Mouse (Mus musculus): Measurements from ENCODE around the gene Zfp51. TPM values are rescaled to one million over a fixed set of nuclear protein-coding genes. Genes with fewer than 3 reads are reported as not detected.
"Not testable (repeated sequence)": the region's sequence is repeated elsewhere in the genome, so short reads cannot be mapped to it uniquely, and the experiment has no call there.

Gene Zfp51
- 15.3 and 16.0 TPM in 2 replicates for polyA plus RNA-seq (2016; fragmentation: Nextera tagmentation; extraction: Ambion mirVana)

DNA sequence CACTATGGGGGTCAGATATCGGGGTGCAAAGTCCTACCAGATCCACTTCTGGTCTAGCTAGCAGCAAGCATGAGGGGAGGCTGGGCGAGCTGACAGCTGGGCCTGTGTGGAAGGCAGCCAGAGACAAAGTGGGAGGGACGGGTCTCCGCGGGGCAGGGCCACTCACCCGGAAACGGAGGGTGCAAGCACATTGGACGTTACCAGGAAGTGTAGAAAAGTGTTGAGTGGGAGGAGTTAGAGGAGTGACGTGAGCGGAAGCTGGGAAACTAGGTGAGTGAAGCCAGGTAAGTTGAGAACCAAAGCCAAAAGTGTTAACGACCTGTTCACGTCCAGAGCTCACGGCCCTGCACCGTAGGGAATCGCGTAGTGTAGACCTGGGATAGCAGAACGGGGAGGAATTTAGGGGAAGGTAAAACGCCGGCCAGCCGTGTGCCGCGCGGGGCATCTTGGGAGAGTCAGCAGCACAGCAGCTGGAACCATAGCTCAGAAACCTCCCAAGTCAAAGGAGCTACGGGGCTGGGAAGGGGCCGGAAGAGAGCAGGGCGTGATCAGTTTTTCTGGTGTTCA is at the start of gene Zfp51:
Zfp51 (plus strand) TSS at position 237 of the 567 bp plus-strand sequence.
- peak within 1 kb of the TSS; percentile 30; the same call in 1 of the 2 replicates for H3K9ac ChIP-seq
- no peaks in the 10 kb centered on the region for H3K36me3 ChIP-seq
- no peaks in the 10 kb centered on the region for H3K9me3 ChIP-seq
- H3K4me1 ChIP-seq: peaks cover 6% of the 10 kb centered on the region; the same call in 1 of the 2 replicates
- H3K4me2 ChIP-seq (replicated peaks): peak within 1 kb of the TSS; percentile 57
- ATAC-seq (ENCODE audit: insufficient number of reproducible peaks, insufficient read depth, low FRiP score, low TSS enrichment): peak; percentile 100
- no peaks in the 10 kb centered on the region for H3K27me3 ChIP-seq
- peak within 1 kb of the TSS; percentile 81 for H3K27ac ChIP-seq
- WGBS: under 1% methylated on average over 26 of the region's 26 CpGs
- H3K4me3 ChIP-seq: peak within 1 kb of the TSS; percentile 55

DNA sequence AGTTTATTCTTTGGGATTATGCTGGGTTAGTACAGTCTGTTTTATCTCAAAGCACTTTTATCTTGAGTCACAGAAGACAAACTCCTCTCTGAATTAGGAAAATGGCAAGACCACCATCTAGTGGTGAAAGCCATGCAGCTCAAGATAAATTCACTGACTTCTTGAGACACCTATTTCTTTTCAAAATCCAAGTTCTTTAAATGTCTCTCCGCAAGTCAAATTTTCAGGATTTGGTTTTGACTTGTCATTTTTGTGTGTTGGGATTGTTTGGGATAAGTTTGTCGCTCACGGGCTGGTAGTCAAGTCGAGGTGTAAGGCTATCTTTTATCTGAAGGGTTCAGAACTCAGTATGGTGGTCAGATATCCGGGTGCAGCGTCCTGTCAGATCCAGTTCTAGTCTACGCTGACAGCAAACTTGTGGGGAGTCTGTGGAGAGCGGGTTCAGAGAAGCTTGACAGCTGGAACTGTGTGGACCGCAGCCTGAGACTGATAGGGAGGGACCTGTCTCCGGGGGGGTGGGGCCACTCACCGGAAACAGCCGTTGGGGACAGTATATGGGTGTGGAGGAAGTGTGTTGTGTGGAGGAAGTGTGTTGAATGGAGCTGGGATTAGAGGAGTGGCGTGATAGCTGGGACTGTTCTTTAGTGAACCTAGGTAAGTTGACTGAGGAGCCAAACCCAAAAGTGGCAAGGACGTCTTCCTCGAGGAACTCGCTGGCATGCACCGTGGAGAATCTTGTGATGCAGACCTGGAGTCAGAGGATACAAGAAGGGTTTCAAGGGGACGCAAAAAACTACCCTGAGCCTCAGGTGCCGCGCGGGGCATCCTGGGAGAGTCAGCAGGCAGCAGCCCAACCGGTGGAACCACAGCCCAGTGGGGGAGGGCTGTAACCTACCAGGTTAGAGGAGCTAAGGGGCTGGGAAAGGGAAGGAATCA is 27.2 kb upstream of the Zfp51 start, which contains the start of gene Zfp54:
Zfp54 (plus strand) TSS at position 564 of the 936 bp plus-strand sequence.
- H3K9ac ChIP-seq: peak within 1 kb of the TSS; percentile 36; the same call in 1 of the 2 replicates
- WGBS: under 1% methylated on average over 22 of the region's 22 CpGs
- H3K36me3 ChIP-seq: no peaks in the 10 kb centered on the region
- no peaks in the 10 kb centered on the region for H3K27me3 ChIP-seq
- H3K4me2 ChIP-seq (replicated peaks): peak within 1 kb of the TSS; percentile 88
- peak within 1 kb of the TSS; percentile 47 for H3K4me3 ChIP-seq
- H3K9me3 ChIP-seq: no peaks in the 10 kb centered on the region
- ATAC-seq (ENCODE audit: insufficient number of reproducible peaks, insufficient read depth, low FRiP score, low TSS enrichment): peak; percentile 99
- H3K4me1 ChIP-seq: no peaks in the 10 kb centered on the region
- H3K27ac ChIP-seq: peak within 1 kb of the TSS; percentile 36; the same call in 1 of the 2 replicates

GRCm38 (mm10) chr17:21438806-21439400 is 11.3 kb upstream of the Zfp51 start:
- H3K27ac ChIP-seq; H3K4me2 ChIP-seq (replicated peaks); H3K9ac ChIP-seq; H3K27me3 ChIP-seq; H3K36me3 ChIP-seq; H3K4me1 ChIP-seq; ATAC-seq (ENCODE audit: insufficient number of reproducible peaks, insufficient read depth, low FRiP score, low TSS enrichment); H3K9me3 ChIP-seq; H3K4me3 ChIP-seq: not testable (repeated sequence)
- 82% methylated on average over 9 of the region's 9 CpGs for WGBS

DNA sequence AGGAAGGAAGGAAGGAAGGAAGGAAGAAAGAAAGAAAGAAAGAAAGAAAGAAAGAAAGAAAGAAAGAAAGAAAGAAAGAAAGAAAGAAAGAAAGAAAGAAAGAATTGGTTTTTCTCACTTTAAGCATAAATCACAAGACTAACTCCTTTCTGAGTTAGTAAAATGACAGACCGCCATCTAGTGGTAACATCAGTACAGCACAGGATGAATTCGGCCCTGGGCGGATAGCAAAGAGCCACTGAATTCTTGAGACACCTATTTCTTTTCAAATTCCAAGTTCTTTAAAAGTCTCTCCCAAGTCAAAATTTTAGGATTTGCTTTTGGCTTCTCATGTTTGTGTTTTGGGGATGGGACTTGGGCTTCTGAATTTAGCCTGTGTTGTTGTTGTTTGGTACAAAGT is 505 bp upstream of the Zfp51 start:
- 0% methylated on average over 3 of the region's 3 CpGs for WGBS
- no peaks in the 10 kb centered on the region for H3K36me3 ChIP-seq
- no peaks in the 10 kb centered on the region for H3K27me3 ChIP-seq
- ATAC-seq (ENCODE audit: insufficient number of reproducible peaks, insufficient read depth, low FRiP score, low TSS enrichment): peak; percentile 70; the same call in 1 of the 2 replicates
- H3K4me1 ChIP-seq: peaks cover 6% of the 10 kb centered on the region; the same call in 1 of the 2 replicates
- 0 out of 2 replicates have a peak overlapping the region, but pooled peaks have one; percentile 30 for H3K9ac ChIP-seq
- peak overlapping the region; percentile 57 for H3K4me2 ChIP-seq (replicated peaks)
- H3K27ac ChIP-seq: peak overlapping the region; percentile 81
- H3K9me3 ChIP-seq: no peaks in the 10 kb centered on the region
- H3K4me3 ChIP-seq: peak overlapping the region; percentile 55

- no peak for ATAC-seq (ENCODE audit: insufficient number of reproducible peaks, insufficient read depth, low FRiP score, low TSS enrichment)
- Histone ChIP-seq H3K4me2 (replicated peaks) (no peak overlapping the region), H3K9me3 (no peaks in the 10 kb centered on the region), H3K4me3 (no peak overlapping the region), H3K36me3 (peaks cover 32% of the 10 kb centered on the region), H3K4me1 (no peaks in the 10 kb centered on the region), H3K27ac (no peak overlapping the region), H3K9ac (no peak overlapping the region), H3K27me3 (no peaks in the 10 kb centered on the region)
- 91% methylated on average over 5 of the region's 5 CpGs for WGBS
Observed at GRCm38 (mm10) chr17:21463550-21463949, 13.4 kb downstream of the Zfp51 start.

DNA sequence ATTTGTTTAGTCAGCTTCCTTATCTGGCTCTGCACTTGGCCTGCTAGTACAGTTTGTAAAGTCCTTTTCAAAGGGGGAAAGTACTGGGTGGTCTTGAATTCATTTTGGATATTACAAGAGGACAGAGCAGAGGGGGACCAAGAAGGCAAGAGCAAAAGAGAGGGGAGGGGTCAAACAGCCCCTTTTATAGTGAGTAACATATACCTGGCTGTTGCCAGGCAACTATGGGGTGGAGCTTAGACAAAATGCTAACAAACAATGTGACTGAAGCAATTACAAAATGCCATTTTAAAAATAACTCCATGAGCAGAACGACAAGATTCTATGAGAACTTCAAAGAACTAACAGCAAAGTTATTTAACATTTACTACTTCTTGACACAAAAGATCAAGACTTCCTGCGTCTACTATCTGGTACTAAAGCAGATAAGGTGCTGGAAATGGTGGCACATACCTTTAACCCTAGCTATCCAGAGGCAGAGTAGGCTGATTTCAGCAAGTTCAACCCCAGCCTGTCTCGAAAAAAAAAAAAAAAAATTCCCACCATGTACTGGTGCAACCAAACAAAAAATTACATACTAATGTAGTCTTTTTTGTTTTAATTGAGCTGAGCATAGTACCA is 22.0 kb downstream of the Zfp51 start:
- WGBS: 69% methylated on average over 3 of the region's 3 CpGs
- ATAC-seq (ENCODE audit: insufficient number of reproducible peaks, insufficient read depth, low FRiP score, low TSS enrichment): no peak
- H3K4me1 ChIP-seq: peaks cover 12% of the 10 kb centered on the region; the same call in 1 of the 2 replicates
- no peaks in the 10 kb centered on the region for H3K27me3 ChIP-seq
- H3K4me2 ChIP-seq (replicated peaks): no peak overlapping the region
- no peak overlapping the region for H3K4me3 ChIP-seq
- H3K9me3 ChIP-seq: no peaks in the 10 kb centered on the region
- no peaks in the 10 kb centered on the region for H3K36me3 ChIP-seq
- H3K27ac ChIP-seq: no peak overlapping the region
- no peak overlapping the region for H3K9ac ChIP-seq

DNA sequence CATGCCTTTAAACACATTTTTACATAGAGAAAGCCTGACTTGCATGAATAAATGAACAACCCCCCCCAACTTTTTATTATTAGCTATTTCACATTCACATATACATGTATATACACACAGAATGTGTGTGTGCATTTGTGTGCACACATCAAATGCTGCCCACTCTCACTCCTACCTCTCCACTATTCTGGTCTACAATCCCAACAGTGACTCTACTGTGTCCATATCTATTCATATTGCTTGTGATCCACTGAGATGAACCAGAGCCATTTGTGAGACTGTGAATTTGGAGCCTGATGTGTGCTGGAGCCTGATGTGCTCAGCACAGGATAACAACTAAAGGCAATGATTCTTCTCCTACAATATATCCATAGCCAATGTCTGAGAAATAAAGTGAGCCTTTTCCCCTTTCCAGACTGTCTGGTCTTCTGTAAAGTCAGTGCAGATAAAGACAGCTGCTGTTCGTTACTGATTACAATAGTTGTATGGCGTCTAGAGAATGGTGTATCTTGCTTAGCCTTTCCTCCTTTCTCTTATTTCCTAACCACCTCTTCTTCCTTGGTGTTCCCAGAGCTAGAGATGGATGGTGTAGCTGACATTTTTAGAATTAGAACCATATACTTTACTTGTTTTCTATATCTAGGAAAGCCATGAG is 22.6 kb downstream of the Zfp51 start:
- Histone ChIP-seq H3K27me3 (no peaks in the 10 kb centered on the region), H3K27ac (peak overlapping the region; percentile 54; the same call in 1 of the 2 replicates), H3K4me3 (no peak overlapping the region), H3K4me1 (peaks cover 12% of the 10 kb centered on the region; the same call in 1 of the 2 replicates), H3K9ac (no peak overlapping the region), H3K4me2 (replicated peaks) (peak overlapping the region; percentile 15; the same call in 1 of the 2 replicates), H3K36me3 (no peaks in the 10 kb centered on the region), H3K9me3 (no peaks in the 10 kb centered on the region)
- 59% methylated on average over 2 of the region's 2 CpGs for WGBS
- ATAC-seq (ENCODE audit: insufficient number of reproducible peaks, insufficient read depth, low FRiP score, low TSS enrichment): no peak

GRCm38 (mm10) chr17:21473362-21474190 is 23.4 kb downstream of the Zfp51 start:
- Histone ChIP-seq H3K27me3 (no peaks in the 10 kb centered on the region), H3K4me2 (replicated peaks) (peak overlapping the region; percentile 15), H3K36me3 (no peaks in the 10 kb centered on the region), H3K4me3 (no peak overlapping the region), H3K27ac (peak overlapping the region; percentile 54), H3K9me3 (no peaks in the 10 kb centered on the region), H3K4me1 (peaks cover 12% of the 10 kb centered on the region; the same call in 1 of the 2 replicates), H3K9ac (no peak overlapping the region)
- whole genome bisulfite sequencing: 13% methylated on average over 14 of the region's 14 CpGs
- peak; percentile 47; the same call in 1 of the 2 replicates for ATAC-seq (ENCODE audit: insufficient number of reproducible peaks, insufficient read depth, low FRiP score, low TSS enrichment)

DNA sequence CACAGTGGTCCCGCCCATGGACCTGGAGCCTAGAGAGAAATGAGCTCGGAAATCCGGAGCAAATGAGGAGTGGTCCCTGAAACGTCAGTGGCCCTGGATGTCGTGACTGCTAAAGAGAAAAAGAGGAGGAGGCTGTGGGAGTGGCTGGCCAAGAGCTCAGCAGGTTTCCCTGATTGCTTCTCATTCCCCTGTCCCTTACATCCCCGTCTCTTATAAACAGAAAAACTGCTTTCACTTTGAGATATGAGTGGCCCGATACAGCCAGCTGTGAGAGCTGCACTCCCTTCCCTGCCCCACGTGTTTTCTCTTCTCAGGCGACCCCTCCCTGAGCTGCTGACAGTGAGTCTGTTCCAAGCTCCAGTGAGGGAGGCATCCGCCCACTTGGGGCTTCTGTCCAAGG is 24.6 kb downstream of the Zfp51 start:
- H3K36me3 ChIP-seq; H3K9me3 ChIP-seq; H3K27me3 ChIP-seq; H3K4me3 ChIP-seq; H3K4me2 ChIP-seq (replicated peaks); ATAC-seq (ENCODE audit: insufficient number of reproducible peaks, insufficient read depth, low FRiP score, low TSS enrichment); H3K9ac ChIP-seq; H3K27ac ChIP-seq: not testable (repeated sequence)
- WGBS: 12% methylated on average over 10 of the region's 10 CpGs
- peaks cover 12% of the 10 kb centered on the region; the same call in 1 of the 2 replicates for H3K4me1 ChIP-seq

DNA sequence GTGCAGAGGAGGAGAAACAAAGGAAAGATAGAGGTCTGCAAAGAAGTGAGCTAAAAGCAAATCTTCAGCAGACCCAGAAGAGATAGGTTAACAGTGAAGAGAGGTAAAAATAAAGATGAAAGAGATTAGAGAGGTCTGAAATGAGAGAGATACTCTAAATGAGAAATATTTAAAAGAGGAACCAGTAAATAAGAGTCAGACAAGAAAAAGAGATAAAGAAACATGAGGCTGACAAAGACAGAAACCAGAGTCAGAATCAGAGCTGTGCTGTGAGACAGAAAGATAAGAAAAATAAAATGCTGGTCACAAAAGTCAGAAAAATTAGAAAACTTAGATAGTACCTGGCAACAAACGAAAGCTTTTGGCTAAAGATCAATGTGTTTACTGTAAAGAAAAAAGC is 25.1 kb downstream of the Zfp51 start:
- 85% methylated on average over 1 of the region's 1 CpGs for WGBS
- peaks cover 12% of the 10 kb centered on the region; the same call in 1 of the 2 replicates for H3K4me1 ChIP-seq
- H3K4me2 ChIP-seq (replicated peaks); H3K9me3 ChIP-seq; H3K36me3 ChIP-seq; ATAC-seq (ENCODE audit: insufficient number of reproducible peaks, insufficient read depth, low FRiP score, low TSS enrichment); H3K27ac ChIP-seq; H3K27me3 ChIP-seq; H3K9ac ChIP-seq; H3K4me3 ChIP-seq: not testable (repeated sequence)
